Mouse (Mus musculus): ENCODE measurements around the gene Ptgr2. TPM values are rescaled to one million over a fixed set of nuclear protein-coding genes. Genes with fewer than 3 reads are reported as not detected.
"Not testable (repeated sequence)": the region's sequence is repeated elsewhere in the genome, so short reads cannot be mapped to it uniquely, and the experiment has no call there.

Gene Ptgr2
- polyA plus RNA-seq (2014; fragmentation: Nextera tagmentation; extraction: Ambion mirVana): 13.0 and 14.2 TPM in 2 replicates

GRCm38 (mm10) chr12:84284885-84285592, at the start of gene Ptgr2:
TSS of gene Ptgr2 (plus strand) at chr12:84285232.
- DNase-seq (ENCODE audit: low spot score): peak; percentile 94
- under 1% methylated on average over 39 of the region's 39 CpGs for WGBS
- Histone ChIP-seq H3K9ac (ENCODE audit: low read length) (peak within 1 kb of the TSS; percentile 55), H3K27me3 (replicated peaks; ENCODE audit: control insufficient read depth, insufficient read depth, low read length) (no peaks in the 10 kb centered on the region), H3K4me2 (ENCODE audit: low read length) (peak within 1 kb of the TSS; percentile 68), H3K27ac (ENCODE audit: low read depth, low read length) (no peak within 1 kb of the TSS), H3K4me3 (ENCODE audit: low read depth, low read length) (peak within 1 kb of the TSS; percentile 45), H3K36me3 (ENCODE audit: control insufficient read depth, insufficient read depth, low read length) (no peaks in the 10 kb centered on the region), H3K4me1 (ENCODE audit: control insufficient read depth, insufficient read depth, low read length) (peaks cover 9% of the 10 kb centered on the region), H3K9me3 (replicated peaks; ENCODE audit: control insufficient read depth, low read length) (no peaks in the 10 kb centered on the region)
- ATAC-seq: peak; percentile 95

GRCm38 (mm10) chr12:84235577-84235976, 49.5 kb upstream of the Ptgr2 start:
- H3K9ac ChIP-seq (ENCODE audit: low read length): no peak overlapping the region
- no peaks in the 10 kb centered on the region for H3K27me3 ChIP-seq (replicated peaks; ENCODE audit: control insufficient read depth, insufficient read depth, low read length)
- H3K4me3 ChIP-seq (ENCODE audit: low read depth, low read length): no peak overlapping the region
- no peaks in the 10 kb centered on the region for H3K36me3 ChIP-seq (ENCODE audit: control insufficient read depth, insufficient read depth, low read length)
- no peak overlapping the region for H3K4me2 ChIP-seq (ENCODE audit: low read length)
- 89% methylated on average over 6 of the region's 6 CpGs for WGBS
- H3K9me3 ChIP-seq (replicated peaks; ENCODE audit: control insufficient read depth, low read length): no peaks in the 10 kb centered on the region
- no peaks in the 10 kb centered on the region for H3K4me1 ChIP-seq (ENCODE audit: control insufficient read depth, insufficient read depth, low read length)
- ATAC-seq (no peak), DNase-seq (ENCODE audit: low spot score) (no peak)
- no peak overlapping the region for H3K27ac ChIP-seq (ENCODE audit: low read depth, low read length)

- no peaks in the 10 kb centered on the region for H3K27me3 ChIP-seq (replicated peaks; ENCODE audit: control insufficient read depth, insufficient read depth, low read length)
- no peaks in the 10 kb centered on the region for H3K9me3 ChIP-seq (replicated peaks; ENCODE audit: control insufficient read depth, low read length)
- H3K4me1 ChIP-seq (ENCODE audit: control insufficient read depth, insufficient read depth, low read length): no peaks in the 10 kb centered on the region
- H3K4me3 ChIP-seq (ENCODE audit: low read depth, low read length): no peak overlapping the region
- no peak overlapping the region for H3K4me2 ChIP-seq (ENCODE audit: low read length)
- no peak for ATAC-seq
- no peak for DNase-seq (ENCODE audit: low spot score)
- H3K9ac ChIP-seq (ENCODE audit: low read length): no peak overlapping the region
- 85% methylated on average over 10 of the region's 10 CpGs for WGBS
- H3K27ac ChIP-seq (ENCODE audit: low read depth, low read length): no peak overlapping the region
- no peaks in the 10 kb centered on the region for H3K36me3 ChIP-seq (ENCODE audit: control insufficient read depth, insufficient read depth, low read length)
These were observed 48.9 kb upstream of the Ptgr2 start for GRCm38 (mm10) chr12:84235981-84236752.

GRCm38 (mm10) chr12:84237036-84237435, 48.0 kb upstream of the Ptgr2 start:
- 94% methylated on average over 5 of the region's 5 CpGs for whole genome bisulfite sequencing
- not testable (repeated sequence) for H3K27me3 ChIP-seq (replicated peaks; ENCODE audit: control insufficient read depth, insufficient read depth, low read length); H3K9me3 ChIP-seq (replicated peaks; ENCODE audit: control insufficient read depth, low read length); H3K27ac ChIP-seq (ENCODE audit: low read depth, low read length); H3K4me3 ChIP-seq (ENCODE audit: low read depth, low read length); H3K9ac ChIP-seq (ENCODE audit: low read length); H3K4me2 ChIP-seq (ENCODE audit: low read length); ATAC-seq; DNase-seq (ENCODE audit: low spot score); H3K36me3 ChIP-seq (ENCODE audit: control insufficient read depth, insufficient read depth, low read length); H3K4me1 ChIP-seq (ENCODE audit: control insufficient read depth, insufficient read depth, low read length)

- Histone ChIP-seq H3K4me2 (ENCODE audit: low read length) (no peak overlapping the region), H3K4me1 (ENCODE audit: control insufficient read depth, insufficient read depth, low read length) (no peaks in the 10 kb centered on the region), H3K4me3 (ENCODE audit: low read depth, low read length) (no peak overlapping the region), H3K9me3 (replicated peaks; ENCODE audit: control insufficient read depth, low read length) (no peaks in the 10 kb centered on the region), H3K27ac (ENCODE audit: low read depth, low read length) (no peak overlapping the region), H3K9ac (ENCODE audit: low read length) (no peak overlapping the region), H3K27me3 (replicated peaks; ENCODE audit: control insufficient read depth, insufficient read depth, low read length) (no peaks in the 10 kb centered on the region), H3K36me3 (ENCODE audit: control insufficient read depth, insufficient read depth, low read length) (no peaks in the 10 kb centered on the region)
- ATAC-seq (no peak), DNase-seq (ENCODE audit: low spot score) (no peak)
- WGBS: 91% methylated on average over 7 of the region's 7 CpGs
These were observed 41.8 kb upstream of the Ptgr2 start for GRCm38 (mm10) chr12:84243076-84243770.

- Histone ChIP-seq H3K4me1 (ENCODE audit: control insufficient read depth, insufficient read depth, low read length) (no peaks in the 10 kb centered on the region), H3K9me3 (replicated peaks; ENCODE audit: control insufficient read depth, low read length) (no peaks in the 10 kb centered on the region), H3K4me2 (ENCODE audit: low read length) (no peak overlapping the region), H3K27me3 (replicated peaks; ENCODE audit: control insufficient read depth, insufficient read depth, low read length) (no peaks in the 10 kb centered on the region), H3K27ac (ENCODE audit: low read depth, low read length) (no peak overlapping the region), H3K9ac (ENCODE audit: low read length) (no peak overlapping the region), H3K4me3 (ENCODE audit: low read depth, low read length) (no peak overlapping the region), H3K36me3 (ENCODE audit: control insufficient read depth, insufficient read depth, low read length) (no peaks in the 10 kb centered on the region)
- WGBS: 50% methylated on average over 5 of the region's 5 CpGs
- DNase-seq (ENCODE audit: low spot score) (no peak), ATAC-seq (no peak)
These were observed 39.3 kb upstream of the Ptgr2 start for GRCm38 (mm10) chr12:84245683-84246082.

GRCm38 (mm10) chr12:84249217-84249616, 35.8 kb upstream of the Ptgr2 start:
- WGBS: 10% methylated on average over 3 of the region's 3 CpGs
- no peaks in the 10 kb centered on the region for H3K36me3 ChIP-seq (ENCODE audit: control insufficient read depth, insufficient read depth, low read length)
- no peaks in the 10 kb centered on the region for H3K27me3 ChIP-seq (replicated peaks; ENCODE audit: control insufficient read depth, insufficient read depth, low read length)
- H3K4me3 ChIP-seq (ENCODE audit: low read depth, low read length): no peak overlapping the region
- no peaks in the 10 kb centered on the region for H3K9me3 ChIP-seq (replicated peaks; ENCODE audit: control insufficient read depth, low read length)
- peak; percentile 82 for DNase-seq (ENCODE audit: low spot score)
- H3K27ac ChIP-seq (ENCODE audit: low read depth, low read length): no peak overlapping the region
- no peak overlapping the region for H3K4me2 ChIP-seq (ENCODE audit: low read length)
- ATAC-seq: no peak
- H3K4me1 ChIP-seq (ENCODE audit: control insufficient read depth, insufficient read depth, low read length): no peaks in the 10 kb centered on the region
- no peak overlapping the region for H3K9ac ChIP-seq (ENCODE audit: low read length)

- H3K27ac ChIP-seq (ENCODE audit: low read depth, low read length): no peak overlapping the region
- DNase-seq (ENCODE audit: low spot score) (no peak), ATAC-seq (no peak)
- H3K4me2 ChIP-seq (ENCODE audit: low read length): no peak overlapping the region
- no peak overlapping the region for H3K4me3 ChIP-seq (ENCODE audit: low read depth, low read length)
- H3K4me1 ChIP-seq (ENCODE audit: control insufficient read depth, insufficient read depth, low read length): no peaks in the 10 kb centered on the region
- no peaks in the 10 kb centered on the region for H3K36me3 ChIP-seq (ENCODE audit: control insufficient read depth, insufficient read depth, low read length)
- no peaks in the 10 kb centered on the region for H3K27me3 ChIP-seq (replicated peaks; ENCODE audit: control insufficient read depth, insufficient read depth, low read length)
- no peak overlapping the region for H3K9ac ChIP-seq (ENCODE audit: low read length)
- 80% methylated on average over 5 of the region's 5 CpGs for WGBS
- H3K9me3 ChIP-seq (replicated peaks; ENCODE audit: control insufficient read depth, low read length): no peaks in the 10 kb centered on the region
These were observed 32.2 kb upstream of the Ptgr2 start for GRCm38 (mm10) chr12:84252811-84253210.
